Mouse (Mus musculus) limb, embryonic 14.5 days (tissue): Measurements from ENCODE around the gene Chst11. TPM values are rescaled to one million over a fixed set of nuclear protein-coding genes. Genes with fewer than 3 reads are reported as not detected.

Source experiments
- ATAC-seq: fragments of 200-750 bp; cut with Nextera tagmentation; 2 replicates; pipeline ENCODE4 v1.8.0; 2017; ENCODE audit warnings: low read depth, moderate number of reproducible peaks, moderate TSS enrichment; ENCODE audit not compliant: low FRiP score
- DNase-seq: peaks from one replicate; pipeline ENCODE4 v3.0.0-alpha.2; 2015; ENCODE audit warnings: low spot score
- H3K27ac ChIP-seq: fragments of 300-500 bp; sonication (generic); replicated peaks from 2 replicates; pipeline ENCODE4 v1.5.1; 2014; ENCODE audit warnings: low read depth, mild to moderate bottlenecking, low read length, moderate library complexity, mixed read lengths
- H3K27me3 ChIP-seq: fragments of 300-500 bp; sonication (generic); 2 replicates; pipeline ENCODE4 v1.6.1; 2014; ENCODE audit warnings: low read length, mixed read lengths; ENCODE audit not compliant: control insufficient read depth, insufficient read depth
- H3K36me3 ChIP-seq: fragments of 300-500 bp; sonication (generic); 2 replicates; pipeline ENCODE4 v1.6.1; 2014; ENCODE audit warnings: mild to moderate bottlenecking, low read length, moderate library complexity, mixed read lengths; ENCODE audit not compliant: control insufficient read depth, insufficient read depth
- H3K4me1 ChIP-seq: fragments of 300-500 bp; sonication (generic); 2 replicates; pipeline ENCODE4 v1.6.1; 2014; ENCODE audit warnings: antibody characterized with exemption, low read length, mixed read lengths; ENCODE audit not compliant: control insufficient read depth, insufficient read depth
- H3K4me2 ChIP-seq: fragments of 300-500 bp; sonication (generic); replicated peaks from 2 replicates; pipeline ENCODE4 v1.6.1; 2014; ENCODE audit warnings: low read depth, mild to moderate bottlenecking, low read length, moderate library complexity; ENCODE audit not compliant: severe bottlenecking
- H3K4me3 ChIP-seq: fragments of 300-500 bp; sonication (generic); replicated peaks from 2 replicates; pipeline ENCODE4 v1.5.1; 2014; ENCODE audit warnings: low read length
- H3K9ac ChIP-seq: fragments of 300-500 bp; sonication (generic); 2 replicates; pipeline ENCODE4 v1.6.1; 2014; ENCODE audit warnings: mild to moderate bottlenecking, low read depth, low read length, moderate library complexity; ENCODE audit not compliant: severe bottlenecking
- H3K9me3 ChIP-seq: fragments of 300-500 bp; sonication (generic); 2 replicates; pipeline ENCODE4 v1.6.1; 2016; ENCODE audit warnings: low read length; ENCODE audit not compliant: control insufficient read depth
- POLR2A ChIP-seq: fragments of 200-500 bp; IDR thresholded peaks from 2 replicates; pipeline ENCODE4 v1.8.0; 2012; ENCODE audit warnings: inconsistent platforms, mild to moderate bottlenecking, moderate library complexity, borderline replicate concordance; ENCODE audit not compliant: insufficient read depth, insufficient read length; ENCODE audit errors: extremely low read depth
- WGBS: fragments of 180-500 bp; shearing (Covaris S2); extraction: QIAGEN DNeasy Blood & Tissue Kit; methylation state at CpG from one replicate; pipeline ENCODE4 v1.1.7; 2014; 5-methylcytosine and 5-hydroxymethylcytosine counted together
- polyA plus RNA-seq, 2 experiments: library from polyadenylated mRNA; depleted of rRNA in 1 of 2; stranded (reverse) in 1 of 2; unstranded in 1 of 2; fragments of >200 nt; fragmentation: Nextera tagmentation in 1 of 2; extraction: Ambion mirVana in 1 of 2; gene quantifications; 2 replicates each; pipeline versions ENCODE4 v1.2.1 to v1.2.3; 2012 to 2014

Gene Chst11
- polyA plus RNA-seq, 2 experiments: 5.2 to 27.6 TPM

DNA sequence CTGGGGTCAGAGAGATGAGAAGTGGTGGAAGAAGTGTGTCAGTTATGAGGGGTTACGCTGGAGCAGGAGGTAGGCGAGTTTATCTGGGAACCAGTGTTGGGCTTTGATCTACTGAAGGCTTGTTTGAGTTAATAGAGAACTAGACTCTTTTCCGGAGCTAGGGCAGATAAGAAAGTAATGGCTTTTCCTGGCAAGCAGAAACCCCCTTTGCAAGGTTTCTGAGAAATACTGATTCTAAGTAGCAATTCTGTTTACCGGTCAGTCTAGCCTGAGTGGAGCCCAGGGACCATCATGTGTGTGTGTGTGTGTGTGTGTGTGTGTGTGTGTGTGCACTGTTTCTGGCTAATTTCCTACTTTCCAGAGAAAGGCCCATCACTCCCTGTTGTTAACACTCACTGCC, 243.3 kb downstream of the Chst11 start:
- Histone ChIP-seq H3K4me3 (no peak overlapping the region), H3K9ac (no peak overlapping the region), H3K9me3 (0 out of 2 replicates have a peak, but pooled peaks cover 4% of the 10 kb centered on the region), H3K4me1 (no peaks in the 10 kb centered on the region), H3K27ac (no peak overlapping the region), H3K36me3 (no peaks in the 10 kb centered on the region), H3K4me2 (no peak overlapping the region), H3K27me3 (no peaks in the 10 kb centered on the region)
- ATAC-seq (no peak), DNase-seq (no peak)
- TF ChIP-seq POLR2A: no peak
- WGBS: 72% methylated on average over 4 of the region's 4 CpGs

DNA sequence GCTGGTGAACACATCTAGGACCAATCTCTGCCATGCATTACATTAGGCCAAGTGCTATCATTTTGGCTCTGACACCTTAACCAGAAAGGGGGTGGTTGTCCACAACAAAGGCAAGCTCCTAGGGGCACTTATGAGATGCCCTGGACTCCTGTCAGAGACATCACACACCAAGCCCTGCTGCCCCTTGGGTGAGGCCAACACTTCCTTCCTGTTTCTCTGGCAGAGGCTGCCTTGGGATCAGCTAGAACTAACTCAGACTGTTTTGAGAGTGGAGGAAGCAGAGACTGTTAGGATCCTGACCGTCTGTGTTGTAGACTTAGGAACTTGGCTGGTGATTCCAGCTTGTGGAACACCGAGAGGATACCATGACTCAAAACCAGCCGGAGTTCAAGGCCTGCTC, 248.7 kb downstream of the Chst11 start:
- Histone ChIP-seq H3K4me2 (no peak overlapping the region), H3K9ac (no peak overlapping the region), H3K36me3 (no peaks in the 10 kb centered on the region), H3K27me3 (no peaks in the 10 kb centered on the region), H3K4me1 (no peaks in the 10 kb centered on the region), H3K27ac (no peak overlapping the region), H3K4me3 (no peak overlapping the region), H3K9me3 (no peaks in the 10 kb centered on the region)
- ATAC-seq (no peak), DNase-seq (no peak)
- WGBS: 82% methylated on average over 3 of the region's 3 CpGs
- TF ChIP-seq POLR2A: no peak

DNA sequence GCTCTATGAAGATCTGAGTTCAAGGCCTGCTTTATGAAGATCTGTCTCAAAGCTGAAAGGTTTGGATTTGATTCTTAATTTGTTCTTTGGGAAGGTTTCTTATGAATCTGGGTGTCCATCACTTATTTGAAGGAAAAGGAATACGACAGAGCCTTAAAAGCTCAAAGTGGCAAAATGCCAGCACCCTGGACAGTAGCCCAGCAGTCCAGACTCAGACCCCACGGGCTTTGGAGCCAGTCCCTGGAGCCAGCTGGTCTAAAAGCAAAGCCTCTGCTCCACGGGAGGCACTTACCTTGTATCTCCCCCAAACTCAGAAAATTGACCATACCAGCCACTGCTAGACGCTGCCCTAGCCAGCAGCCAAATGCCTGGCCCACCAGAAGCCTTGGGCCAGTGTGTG, 249.1 kb downstream of the Chst11 start:
- no peaks in the 10 kb centered on the region for H3K36me3 ChIP-seq
- no peak overlapping the region for H3K4me2 ChIP-seq
- ATAC-seq (no peak), DNase-seq (no peak)
- TF ChIP-seq POLR2A: no peak
- H3K4me3 ChIP-seq: no peak overlapping the region
- no peaks in the 10 kb centered on the region for H3K9me3 ChIP-seq
- WGBS: 67% methylated on average over 4 of the region's 4 CpGs
- no peak overlapping the region for H3K27ac ChIP-seq
- H3K27me3 ChIP-seq: no peaks in the 10 kb centered on the region
- H3K4me1 ChIP-seq: no peaks in the 10 kb centered on the region
- H3K9ac ChIP-seq: no peak overlapping the region

DNA sequence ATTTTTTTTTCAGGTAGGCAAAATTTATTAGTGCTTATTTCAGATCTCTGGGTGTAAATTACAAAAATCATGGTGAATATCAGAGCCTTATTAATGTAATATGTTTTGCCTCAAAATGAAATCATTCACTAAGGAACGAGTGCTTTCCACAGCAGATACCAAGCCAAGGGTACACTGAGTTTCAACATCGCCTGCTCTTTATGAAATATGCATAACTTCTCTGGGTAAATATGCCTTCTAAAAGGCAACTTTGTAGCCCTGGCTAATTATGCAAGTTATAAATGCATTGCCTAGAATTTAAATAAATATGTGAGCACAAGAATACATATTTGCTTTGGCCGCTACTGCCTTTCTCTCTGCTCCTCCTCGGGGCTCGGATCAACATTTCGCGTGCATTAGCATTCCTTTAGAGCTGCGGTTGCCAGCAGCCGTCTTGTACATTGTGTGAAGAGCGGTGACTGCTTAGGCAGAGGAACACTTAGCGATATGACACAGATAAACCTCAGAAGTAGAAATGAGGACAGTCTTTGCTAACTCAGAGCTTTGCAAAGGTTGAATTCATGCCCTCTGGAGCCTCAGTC, 256.9 kb downstream of the Chst11 start:
- TF ChIP-seq POLR2A: no peak
- no peaks in the 10 kb centered on the region for H3K27me3 ChIP-seq
- no peak overlapping the region for H3K4me3 ChIP-seq
- no peak overlapping the region for H3K9ac ChIP-seq
- DNase-seq: peak; percentile 22
- no peak overlapping the region for H3K4me2 ChIP-seq
- H3K36me3 ChIP-seq: no peaks in the 10 kb centered on the region
- H3K9me3 ChIP-seq: no peaks in the 10 kb centered on the region
- no peak overlapping the region for H3K27ac ChIP-seq
- no peak for ATAC-seq
- H3K4me1 ChIP-seq: no peaks in the 10 kb centered on the region
- WGBS: 70% methylated on average over 11 of the region's 11 CpGs

DNA sequence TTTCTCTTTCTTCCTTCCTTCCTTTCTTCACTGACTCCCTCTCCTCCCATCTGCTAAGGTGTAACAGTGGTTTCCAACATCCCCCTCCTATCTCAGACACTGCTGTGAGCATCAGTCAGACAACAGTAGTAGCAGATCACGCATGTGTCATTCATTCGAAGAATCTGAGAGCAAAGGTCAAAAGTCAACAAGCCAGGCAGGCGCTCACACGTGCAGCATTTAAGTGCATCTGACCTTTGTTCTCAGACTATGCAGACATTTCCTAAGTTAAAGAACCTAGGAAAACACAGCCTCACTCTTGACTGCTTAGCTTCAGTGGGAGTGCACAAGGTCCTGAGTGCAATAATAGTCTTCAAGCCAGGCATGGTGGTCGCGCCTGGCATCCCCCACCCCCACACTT, 258.8 kb downstream of the Chst11 start:
- Histone ChIP-seq H3K4me1 (no peaks in the 10 kb centered on the region), H3K36me3 (no peaks in the 10 kb centered on the region), H3K27me3 (no peaks in the 10 kb centered on the region), H3K9me3 (no peaks in the 10 kb centered on the region), H3K4me2 (no peak overlapping the region), H3K9ac (no peak overlapping the region), H3K27ac (no peak overlapping the region), H3K4me3 (no peak overlapping the region)
- DNase-seq (no peak), ATAC-seq (no peak)
- TF ChIP-seq POLR2A: no peak
- 57% methylated on average over 6 of the region's 6 CpGs for WGBS

Other genes with a start within 250 kb of the Chst11 start
- gene Nfyb, start 221.4 kb upstream of the Chst11 start, polyA plus RNA-seq (2012; rRNA removed): 41.3 and 41.5 TPM in 2 replicates
- 41.0 and 54.2 TPM in 2 replicates for gene Nfyb, start 221.4 kb upstream of the Chst11 start, polyA plus RNA-seq (2014; fragmentation: Nextera tagmentation; extraction: Ambion mirVana)
- gene Txnrd1, start 151.5 kb upstream of the Chst11 start, polyA plus RNA-seq (2012; rRNA removed): 67.7 and 71.4 TPM in 2 replicates
- 87.9 and 97.7 TPM in 2 replicates for gene Txnrd1, start 151.5 kb upstream of the Chst11 start, polyA plus RNA-seq (2014; fragmentation: Nextera tagmentation; extraction: Ambion mirVana)
- 0.53 and 0.72 TPM in 2 replicates for gene Eid3, start 118.9 kb upstream of the Chst11 start, polyA plus RNA-seq (2012; rRNA removed)
- gene Eid3, start 118.9 kb upstream of the Chst11 start, polyA plus RNA-seq (2014; fragmentation: Nextera tagmentation; extraction: Ambion mirVana): 0.43 and 0.55 TPM in 2 replicates